Mouse (Mus musculus) lung, postnatal 14 days (tissue): ENCODE measurements around the gene Cnr2.

Source experiments
- DNase-seq: peaks from one replicate; pipeline ENCODE4 v3.0.0; 2021

Gene Cnr2

DNA sequence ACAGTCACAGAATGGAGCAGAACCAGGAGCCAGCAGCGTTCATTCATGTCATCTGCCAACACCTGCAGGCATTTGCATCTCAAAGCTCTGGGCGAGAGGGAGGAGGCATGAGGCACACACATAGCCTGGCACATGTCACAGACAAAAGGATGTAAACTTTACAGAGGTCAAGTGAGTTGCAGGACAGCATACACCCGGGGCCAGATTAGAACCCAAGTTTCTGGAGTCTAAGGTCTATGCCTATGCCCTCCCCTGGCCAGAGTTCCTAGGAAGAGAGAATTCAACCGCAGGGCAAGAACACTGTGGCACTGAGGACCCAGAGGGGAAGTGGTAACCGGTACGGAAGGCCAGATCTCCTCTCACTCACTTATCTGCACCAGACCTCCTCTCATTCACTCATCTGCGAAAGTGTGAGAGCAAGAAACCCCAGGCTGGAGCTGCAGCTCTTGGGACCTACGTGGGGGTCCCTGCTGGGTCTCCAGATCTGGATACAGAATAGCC, at the start of gene Cnr2:
Gene Cnr2, plus strand, starts transcription at position 324 of the 501 bp plus-strand sequence.
- no peak for DNase-seq

DNA sequence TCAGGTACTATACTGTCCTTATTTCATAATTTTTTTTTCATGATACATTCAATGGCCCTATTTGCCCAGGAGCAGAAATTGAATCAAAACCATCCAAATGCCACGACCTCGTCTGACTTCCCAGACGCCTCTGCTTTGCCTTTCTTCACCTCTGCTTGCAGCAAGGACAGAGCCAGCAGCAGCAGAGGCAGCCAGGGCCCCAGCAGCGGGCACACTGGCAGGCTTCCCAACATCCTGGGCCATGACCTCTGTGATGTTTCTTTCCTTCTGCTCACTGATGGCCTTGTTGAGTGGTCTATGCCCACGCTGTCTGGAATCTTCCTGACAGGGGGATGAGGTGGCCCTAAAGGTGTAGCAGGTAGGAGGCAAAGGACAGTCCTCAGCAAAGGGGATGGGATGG, 47.6 kb upstream of the Cnr2 start:
- no peak for DNase-seq

DNA sequence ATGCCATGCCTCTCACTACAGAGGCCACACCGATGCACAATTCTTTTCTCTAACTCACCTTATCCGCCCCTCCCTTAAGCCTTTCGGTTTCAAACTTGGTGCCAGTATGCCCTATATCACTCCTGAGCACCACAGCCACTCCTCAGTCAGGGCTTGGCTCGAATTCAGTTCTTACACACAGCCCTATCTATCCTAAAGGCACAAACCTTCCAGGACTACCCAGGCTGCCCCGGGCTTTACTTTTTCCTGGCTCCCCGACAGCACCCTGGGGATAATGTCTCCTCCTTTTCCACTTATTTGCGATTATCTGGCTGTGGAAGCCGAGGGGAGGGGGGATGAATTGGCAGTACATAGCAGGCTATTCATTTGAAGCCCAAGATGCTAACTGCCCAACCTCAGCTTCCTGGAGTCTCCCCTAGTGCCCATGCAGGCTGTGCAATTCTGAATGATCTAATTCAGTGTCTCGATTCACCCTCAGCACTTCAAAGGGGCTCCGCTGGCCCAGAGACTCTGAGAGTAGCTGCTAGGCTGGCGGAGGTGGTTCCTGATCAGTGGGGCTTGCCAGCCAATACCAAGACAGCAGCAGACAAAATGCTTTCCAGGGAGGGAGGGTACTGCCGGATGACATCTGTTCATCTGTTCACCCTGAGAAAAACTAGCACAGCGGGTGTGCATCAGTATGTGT, 44.6 kb upstream of the Cnr2 start:
- no peak for DNase-seq

DNA sequence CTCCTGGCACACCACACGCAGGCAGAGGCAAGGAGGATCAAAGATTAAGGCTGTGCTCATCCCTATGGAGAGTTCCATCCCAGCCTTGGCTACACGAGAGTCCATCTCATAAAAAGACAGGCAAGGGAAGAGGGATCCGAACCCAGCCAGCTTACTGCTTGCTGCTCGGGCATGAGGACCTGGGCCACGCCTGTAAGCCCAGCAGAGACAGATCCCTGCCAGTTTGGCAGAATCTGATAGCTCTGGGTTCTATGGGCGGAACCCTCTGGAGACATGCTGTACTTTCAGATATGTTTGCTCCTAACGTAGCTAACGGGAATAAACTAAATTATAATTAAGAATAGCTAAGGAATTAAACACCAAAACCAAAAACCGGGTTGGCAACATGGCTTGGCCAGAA, 43.3 kb upstream of the Cnr2 start:
- no peak for DNase-seq

DNA sequence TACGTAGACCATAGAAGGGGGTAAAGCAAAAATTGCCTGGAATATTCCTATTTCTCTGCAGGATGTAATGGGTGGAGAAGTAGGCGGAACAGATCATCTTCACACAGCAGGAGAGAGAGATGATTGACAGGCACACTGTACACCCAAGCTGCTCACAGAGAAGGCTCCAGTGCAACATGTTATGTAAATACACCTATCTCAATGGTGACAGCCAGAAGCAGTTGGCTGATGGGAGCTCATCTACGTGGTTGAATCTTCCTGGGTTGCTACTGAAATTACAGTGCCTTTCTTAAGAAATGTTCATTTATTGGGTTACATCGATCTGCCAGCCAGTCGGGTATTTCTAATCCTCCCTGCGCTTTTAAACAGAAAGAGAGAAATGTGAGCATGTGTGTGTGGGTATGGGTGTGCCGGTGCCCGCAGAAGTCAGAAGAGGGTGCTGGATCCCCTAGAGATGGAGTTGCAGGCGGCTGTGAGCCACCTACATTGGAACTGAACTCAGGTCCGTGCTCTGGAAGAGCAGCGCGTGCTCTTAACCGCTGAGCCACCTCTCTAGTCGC, 41.1 kb upstream of the Cnr2 start:
- DNase-seq = no peak

DNA sequence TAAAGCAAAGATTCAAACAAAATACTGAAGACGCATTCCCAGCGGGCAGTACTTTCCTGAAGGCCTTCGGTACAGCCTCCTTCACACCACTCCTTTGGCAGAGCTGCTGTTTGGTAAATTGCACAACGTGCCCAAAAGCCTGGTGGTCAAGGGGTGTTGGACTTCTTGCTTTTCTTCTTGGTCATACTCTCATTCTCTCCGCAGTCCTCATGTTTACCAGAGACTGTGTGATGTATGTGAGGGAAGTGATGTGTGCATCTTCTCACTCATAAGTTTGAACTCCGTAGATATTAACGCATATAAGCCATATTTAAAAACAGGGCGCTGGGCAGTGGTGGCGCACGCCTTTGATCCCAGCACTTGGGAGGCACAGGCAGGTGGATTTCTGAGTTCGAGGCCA, 40.6 kb upstream of the Cnr2 start:
- no peak for DNase-seq

DNA sequence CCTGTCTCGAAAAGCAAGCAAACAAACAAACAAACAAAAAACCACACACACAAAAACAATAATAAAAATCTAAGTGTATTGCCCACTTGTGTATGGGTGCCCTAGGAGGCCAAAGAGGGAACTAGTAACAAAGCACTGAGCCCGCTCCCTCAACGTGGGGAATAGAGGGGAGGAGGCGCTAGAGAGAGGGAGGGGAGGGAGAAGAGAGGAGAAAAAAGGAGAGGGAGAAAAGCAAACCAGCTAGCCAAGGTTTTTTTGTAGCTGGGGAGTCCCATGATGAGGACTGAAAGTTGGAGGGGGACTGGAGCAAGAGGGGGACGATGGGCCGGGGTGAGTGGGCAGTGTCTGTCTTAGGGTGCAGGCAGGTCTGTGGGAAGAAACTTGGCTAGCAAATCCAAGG, 40.1 kb upstream of the Cnr2 start:
- no peak for DNase-seq

DNA sequence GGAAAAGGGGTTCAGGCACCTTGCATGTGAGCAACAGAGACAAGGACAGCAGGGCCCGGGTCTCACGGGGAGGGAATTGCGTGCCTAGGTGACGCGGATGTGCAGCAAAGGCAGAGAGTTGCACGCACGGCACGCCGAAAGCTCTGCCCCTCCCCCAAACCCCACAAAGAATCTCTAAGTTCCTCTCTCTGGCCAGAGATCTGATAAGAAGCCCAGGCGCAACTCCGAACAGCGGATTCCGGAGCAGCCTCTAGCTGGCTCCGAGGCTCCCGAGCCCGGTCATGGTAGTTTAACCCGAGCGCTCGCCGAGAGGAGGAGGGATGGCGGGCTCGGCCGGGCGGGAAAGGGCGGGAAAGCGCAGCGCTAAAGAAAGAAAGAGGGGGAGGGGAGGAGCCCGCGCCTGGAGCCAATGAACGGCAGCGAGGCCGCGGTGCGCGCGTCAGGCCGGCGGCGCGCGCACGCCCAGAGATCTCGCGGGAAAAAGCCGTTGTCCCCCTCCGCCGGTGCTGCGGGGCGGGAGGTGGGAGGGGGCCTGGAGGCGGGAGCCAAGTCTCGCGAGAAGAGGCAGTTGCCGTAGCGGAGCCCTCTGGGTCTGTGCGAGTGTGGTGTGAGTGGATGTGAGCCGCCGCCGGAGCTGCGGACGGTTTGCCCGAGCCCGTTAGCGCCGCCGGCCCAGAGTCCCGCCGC, 39.5 kb upstream of the Cnr2 start, which contains the start of gene Srsf10:
Gene Srsf10, plus strand, starts transcription at position 212 of the 687 bp plus-strand sequence.
- DNase-seq = peak; percentile 96

DNA sequence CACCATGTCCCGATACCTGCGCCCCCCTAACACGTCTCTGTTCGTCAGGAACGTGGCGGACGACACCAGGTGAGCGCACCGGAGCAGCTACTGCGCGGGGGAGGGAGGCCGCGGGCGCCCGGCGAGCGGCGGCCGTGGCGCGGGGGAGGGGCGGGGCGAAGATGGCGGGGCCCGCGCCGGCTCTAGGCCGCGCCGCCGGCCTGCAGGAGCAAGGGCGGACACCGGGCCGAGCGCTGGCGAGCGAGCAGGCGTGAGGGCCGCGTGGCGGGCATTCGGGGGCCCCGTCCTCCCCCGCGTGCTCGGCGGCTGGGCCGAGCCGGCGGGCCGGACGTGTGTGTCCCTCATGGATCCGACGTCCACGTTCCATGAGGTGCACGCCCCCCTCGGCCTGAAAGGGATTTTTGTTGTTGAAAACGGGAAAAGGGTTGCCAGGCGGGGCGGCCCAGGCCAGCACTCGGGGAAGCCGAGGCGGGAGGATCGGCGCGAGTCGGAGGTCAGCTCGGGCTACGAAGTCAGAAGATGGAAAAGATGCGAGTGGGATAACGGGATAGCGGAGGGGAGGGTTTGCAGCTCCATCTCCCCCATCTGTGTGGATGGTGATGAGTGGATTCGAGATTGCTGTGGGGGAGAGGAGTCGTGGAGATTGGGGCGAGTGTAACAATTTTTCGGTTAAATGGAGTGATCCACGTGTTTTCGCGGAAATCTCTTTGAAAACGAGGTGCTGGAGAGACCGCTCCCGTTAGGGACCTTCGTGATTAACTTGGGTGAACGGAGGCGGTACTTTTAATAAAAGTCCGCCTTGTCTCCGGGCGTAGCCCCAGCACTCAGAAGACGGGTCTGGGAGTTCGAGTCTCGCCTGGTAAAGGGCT, 38.7 kb upstream of the Cnr2 start:
- DNase-seq = peak; percentile 66

DNA sequence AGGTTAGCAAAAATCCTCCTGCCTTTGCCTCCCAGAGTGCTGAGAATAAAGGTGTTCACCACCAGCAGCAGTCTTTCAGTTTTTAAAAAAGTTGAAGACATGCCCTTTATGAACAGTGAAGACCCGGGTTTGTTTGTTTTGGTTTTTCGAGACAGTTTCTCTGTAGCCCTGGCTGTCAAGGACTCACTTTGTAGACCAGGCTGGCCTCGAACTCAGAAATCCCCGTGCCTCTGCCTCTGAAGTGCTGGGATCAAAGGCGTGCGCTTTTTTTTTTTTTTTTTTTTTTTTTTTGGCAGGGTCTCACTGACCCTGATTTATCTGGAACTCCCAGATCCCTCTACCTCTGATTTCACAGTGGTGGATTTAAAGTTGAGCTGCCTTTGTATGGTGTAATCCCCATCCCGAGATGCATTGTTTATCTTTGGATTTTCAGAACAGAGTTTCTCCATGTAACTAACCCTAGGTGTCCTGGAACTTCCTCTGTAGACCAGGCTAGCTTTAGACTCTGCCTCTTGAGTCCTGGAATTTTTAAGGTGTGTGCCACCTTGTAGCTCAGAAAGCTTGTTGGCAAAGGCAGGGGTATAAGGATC, 37.5 kb upstream of the Cnr2 start:
- no peak for DNase-seq

DNA sequence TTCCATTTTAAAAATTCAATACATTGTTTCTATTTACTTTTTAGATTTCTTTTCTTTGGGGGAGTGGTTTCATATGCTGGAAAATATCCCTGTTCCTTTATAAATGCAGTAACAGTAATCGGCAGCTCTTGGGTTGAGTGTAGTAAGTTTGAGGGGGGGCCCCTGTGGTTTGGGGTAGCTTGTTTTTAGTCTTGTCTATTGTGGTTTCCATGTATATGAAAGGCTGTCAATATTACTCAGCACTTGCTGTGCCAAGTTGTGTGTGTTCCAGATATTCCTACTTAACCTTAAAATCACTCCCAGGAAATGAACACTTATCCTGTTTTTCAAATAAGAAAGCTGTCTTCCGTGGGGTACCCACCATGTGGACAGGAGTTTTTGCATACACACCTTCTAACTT, 26.2 kb upstream of the Cnr2 start:
- DNase-seq = no peak

DNA sequence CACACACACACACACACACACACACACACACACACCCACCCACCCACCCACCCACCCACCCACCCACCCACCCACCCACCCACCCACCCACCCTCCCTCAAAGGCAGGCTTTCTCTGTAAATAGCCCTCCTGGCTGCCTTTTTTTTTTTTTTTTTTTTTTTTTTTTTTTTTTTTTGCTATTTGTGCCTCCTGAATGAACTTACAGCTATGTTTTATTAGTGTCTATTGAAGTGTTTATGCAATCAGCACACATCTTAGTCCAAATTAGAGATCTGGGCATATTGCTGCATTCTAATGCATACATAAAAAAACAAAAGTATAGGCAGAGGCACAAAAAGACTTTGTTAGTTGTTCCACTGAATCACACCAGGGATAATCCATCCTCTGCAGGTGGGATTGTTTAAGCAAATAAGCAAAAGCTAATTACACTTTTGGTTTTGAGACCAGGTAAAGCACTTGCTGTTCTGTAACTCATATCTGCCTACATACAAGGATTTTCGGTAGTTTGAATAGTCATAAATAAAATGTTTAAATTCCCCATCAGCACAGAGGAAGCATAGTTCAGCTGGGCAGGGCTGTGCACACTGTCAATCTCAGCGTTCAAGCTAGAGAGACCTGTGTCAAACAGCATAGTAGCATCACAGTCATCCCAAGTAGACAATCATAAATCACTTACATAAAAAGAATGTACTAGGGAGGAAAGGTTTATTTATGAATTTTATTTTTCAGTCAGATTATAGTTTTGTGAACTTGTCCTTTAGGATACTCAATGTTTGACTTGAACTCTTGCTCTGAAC, 24.8 kb upstream of the Cnr2 start:
- DNase-seq = no peak

DNA sequence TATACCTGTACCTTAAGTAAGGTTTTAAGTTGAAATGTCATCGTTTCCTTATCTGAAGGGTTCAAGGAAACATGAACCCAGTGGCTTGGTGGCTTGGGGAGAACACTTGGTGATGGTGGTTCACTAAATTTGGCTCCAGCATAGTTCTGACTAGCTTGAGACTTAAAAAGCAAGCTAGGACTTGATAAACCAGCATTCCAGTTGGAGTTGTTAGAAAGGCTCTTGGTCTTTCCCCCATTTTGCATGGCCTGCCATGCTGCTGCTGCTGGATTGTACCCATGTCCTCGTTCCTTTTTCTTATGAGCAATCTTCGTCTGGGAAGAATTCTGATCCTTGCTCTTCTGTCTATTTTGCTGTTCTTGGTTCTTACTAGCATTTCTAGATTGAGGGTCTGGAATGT, 23.2 kb upstream of the Cnr2 start:
- DNase-seq = no peak

DNA sequence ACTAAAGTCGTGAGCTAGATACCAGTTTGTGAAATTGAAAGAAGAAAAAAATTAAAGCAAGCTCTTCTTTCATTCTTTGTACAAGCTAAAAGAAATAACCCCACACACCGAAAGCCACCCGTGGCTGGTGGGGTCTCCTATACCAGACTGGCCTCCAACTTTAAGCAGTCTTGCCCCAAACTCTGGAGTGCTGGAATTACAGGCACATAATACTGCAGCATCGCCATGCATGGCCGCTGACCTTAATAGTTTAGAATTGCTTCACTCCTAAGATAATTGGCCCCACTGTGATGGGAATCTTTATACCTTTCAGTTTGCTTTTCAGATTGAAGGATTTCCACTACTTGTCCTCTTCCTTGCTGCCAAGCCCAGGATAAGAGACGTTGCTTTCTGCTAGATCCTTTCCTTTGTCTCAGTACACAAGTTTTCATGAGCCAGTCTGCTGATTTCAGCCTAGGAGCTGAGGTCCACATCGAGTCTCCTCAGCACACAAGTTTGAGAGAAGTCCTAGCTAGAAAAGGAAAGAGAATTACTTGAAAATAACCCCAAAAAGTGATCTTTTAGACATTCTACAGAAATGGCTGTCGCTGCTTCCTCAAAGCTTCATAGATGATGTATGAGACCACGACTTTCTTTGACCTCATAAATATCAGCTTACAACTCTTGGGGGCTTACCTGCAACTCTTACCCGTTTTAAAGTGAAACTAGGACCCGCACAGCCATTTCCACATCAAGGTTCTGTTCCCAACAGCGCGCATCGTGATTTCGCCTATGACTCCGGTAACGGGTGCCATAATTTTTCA, 22.4 kb upstream of the Cnr2 start:
- DNase-seq = no peak

DNA sequence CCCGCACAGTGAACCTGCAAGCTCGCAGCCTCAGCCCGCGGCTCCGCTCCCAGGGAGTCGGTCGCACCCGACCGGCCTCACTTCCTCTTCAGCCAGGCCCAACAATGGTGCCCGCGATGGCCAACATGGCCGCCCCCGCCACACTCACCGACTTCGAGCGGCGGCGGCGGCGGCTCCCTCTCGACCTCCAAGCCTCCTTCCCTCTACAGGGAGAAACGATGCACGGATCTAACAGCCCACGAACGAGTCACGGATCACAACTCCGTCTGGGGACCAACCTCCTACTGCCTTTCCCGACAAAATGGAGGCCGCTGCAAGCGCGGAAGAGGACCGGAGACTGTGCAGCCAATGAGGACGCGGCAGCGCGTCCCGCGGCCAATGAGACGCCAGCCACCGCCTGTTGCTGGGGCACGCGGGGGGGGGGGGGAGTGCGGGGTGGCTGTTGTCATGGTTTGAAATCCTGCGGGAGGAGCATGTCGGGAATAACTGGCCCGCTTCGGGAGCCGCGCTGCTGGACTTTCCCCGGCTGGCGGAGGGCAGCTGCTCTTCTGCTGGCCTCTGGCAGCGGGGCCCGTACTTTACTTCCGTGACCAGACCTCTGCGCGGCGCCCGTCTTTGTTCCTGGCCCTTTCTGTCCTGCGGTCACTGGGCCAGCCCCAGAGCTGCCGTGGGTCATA, 21.5 kb upstream of the Cnr2 start, which contains the start of gene Pnrc2:
Gene Pnrc2, minus strand, starts transcription at position 325 of the 677 bp plus-strand sequence.
- peak; percentile 87 for DNase-seq

DNA sequence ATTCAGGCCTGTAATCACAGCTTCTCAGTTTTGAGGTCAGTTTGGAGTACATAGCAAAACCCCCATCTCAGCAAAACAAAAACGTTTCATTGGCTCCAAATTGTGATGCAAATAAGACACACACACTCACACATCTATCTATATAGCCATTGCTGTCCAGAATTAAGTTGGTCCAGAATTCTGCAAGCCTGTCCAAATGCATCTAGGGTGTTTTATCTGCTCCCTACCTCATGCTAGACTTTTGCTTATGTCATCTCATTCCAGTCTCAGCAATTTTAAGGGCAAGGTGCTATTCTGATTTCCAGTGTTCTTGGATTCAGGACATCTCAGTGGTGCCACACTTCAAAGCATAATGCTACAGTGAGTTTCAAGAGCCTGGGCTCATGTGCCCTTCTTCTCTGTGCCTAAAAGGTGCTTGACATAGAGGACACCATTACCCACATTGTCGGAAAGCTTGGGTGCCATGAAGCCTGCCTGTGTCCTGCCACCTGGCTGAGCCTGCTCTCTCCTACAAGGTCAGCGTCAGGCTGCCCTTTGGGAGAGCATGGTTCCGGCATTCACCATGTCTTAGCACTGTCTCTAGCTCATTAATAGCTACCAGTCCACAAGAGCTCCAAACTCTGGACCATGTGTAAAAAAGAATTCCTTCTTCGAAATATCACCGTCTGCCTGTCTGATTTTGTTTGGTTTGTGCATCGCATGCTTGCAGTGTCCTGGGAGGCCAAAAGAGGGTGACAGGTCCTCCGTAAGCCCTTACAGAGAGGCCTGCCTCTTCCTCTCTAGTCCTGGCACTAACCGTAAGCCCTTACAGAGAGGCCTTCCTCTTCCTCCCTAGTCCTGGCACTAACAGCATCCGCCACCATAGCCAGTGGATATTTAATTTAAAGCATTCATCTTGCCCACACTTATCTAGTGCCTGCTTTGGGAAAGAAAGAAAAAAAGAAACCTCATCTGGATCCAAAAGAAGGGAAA, 20.3 kb upstream of the Cnr2 start:
- no peak for DNase-seq

DNA sequence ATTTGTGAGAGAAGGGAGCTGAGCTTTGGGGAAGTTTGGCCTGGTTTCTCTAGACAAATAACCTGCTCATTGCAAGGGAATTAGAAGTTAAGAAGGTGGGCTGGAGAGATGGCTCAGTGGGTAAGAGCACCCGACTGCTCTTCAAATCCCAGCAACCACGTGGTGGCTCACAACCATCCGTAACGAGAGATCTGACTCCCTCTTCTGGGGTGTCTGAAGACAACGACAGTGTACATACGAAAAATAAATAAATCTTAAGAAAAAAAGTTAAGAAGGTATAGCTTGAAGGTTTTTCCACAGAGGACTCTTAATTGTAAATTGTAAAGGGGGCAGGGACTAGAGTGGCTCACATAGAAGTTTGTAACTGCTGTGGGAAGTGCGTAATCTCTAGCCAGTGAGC, 19.6 kb upstream of the Cnr2 start:
- no peak for DNase-seq

DNA sequence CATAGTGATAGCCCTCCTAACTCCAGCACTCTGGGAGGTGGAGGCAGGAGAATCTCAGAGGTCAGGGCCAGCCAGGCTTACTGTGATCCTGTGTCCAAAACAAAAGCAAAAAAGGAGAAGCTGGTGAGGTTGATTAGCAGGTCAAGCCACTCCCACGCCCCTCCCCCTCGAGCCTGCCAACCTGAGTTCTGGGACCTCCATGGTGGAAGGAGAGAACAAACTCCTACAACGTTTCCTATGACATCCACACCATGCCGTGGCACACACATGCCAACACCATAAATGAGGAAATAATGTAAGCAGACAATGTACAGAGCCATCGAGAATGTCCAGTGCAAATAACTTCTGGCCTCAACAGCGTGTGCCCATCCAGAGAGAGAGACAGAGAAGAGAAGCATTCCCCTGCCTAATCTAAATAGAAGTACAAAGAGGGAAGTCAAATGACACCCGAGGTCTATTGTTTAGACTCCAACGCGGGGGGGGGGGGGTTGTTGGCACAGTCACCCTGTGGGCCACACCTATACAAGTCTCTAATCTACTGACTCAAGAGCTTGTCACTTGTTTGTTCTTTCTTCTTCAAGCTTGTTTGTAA, 19.1 kb upstream of the Cnr2 start:
- DNase-seq = peak; percentile 70

DNA sequence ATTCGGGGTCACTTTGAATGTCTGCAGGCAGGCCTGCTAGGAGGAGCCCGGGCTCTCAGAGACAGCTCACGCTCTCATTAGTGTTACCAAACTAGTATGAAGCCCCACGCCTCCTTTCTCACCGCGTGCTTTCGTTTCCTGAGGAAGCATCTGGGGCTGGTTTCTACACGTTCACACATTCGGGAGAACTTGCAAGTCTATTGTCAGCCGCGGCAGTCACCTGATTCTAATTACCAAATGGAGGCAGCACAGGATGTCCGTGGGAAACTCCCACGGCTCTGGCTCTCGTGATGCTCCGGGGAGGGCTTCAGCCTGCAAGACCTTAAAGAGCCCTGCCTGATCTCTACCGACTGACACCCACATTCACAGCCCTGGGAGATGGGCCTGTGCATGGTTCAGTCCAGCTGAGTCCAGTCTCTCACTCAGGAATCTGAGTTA, 18.6 kb upstream of the Cnr2 start:
- peak; percentile 79 for DNase-seq
